Mouse (Mus musculus) frontal cortex, postnatal 10 days (tissue): ENCODE data around the gene Chst11.
A peak's percentile ranks its signal among the peaks of the same experiment; 100 is the strongest.
"Not testable (repeated sequence)": the region's sequence is repeated elsewhere in the genome, so short reads cannot be mapped to it uniquely, and the experiment has no call there.

ENCODE experiments used
- DNase-seq, 2 experiments: peaks; one replicate each; pipeline ENCODE4 v3.0.0; 2022; ENCODE audit warnings: low spot score in 2 of 2, mixed read lengths in 1 of 2

Chst11 gene

DNA sequence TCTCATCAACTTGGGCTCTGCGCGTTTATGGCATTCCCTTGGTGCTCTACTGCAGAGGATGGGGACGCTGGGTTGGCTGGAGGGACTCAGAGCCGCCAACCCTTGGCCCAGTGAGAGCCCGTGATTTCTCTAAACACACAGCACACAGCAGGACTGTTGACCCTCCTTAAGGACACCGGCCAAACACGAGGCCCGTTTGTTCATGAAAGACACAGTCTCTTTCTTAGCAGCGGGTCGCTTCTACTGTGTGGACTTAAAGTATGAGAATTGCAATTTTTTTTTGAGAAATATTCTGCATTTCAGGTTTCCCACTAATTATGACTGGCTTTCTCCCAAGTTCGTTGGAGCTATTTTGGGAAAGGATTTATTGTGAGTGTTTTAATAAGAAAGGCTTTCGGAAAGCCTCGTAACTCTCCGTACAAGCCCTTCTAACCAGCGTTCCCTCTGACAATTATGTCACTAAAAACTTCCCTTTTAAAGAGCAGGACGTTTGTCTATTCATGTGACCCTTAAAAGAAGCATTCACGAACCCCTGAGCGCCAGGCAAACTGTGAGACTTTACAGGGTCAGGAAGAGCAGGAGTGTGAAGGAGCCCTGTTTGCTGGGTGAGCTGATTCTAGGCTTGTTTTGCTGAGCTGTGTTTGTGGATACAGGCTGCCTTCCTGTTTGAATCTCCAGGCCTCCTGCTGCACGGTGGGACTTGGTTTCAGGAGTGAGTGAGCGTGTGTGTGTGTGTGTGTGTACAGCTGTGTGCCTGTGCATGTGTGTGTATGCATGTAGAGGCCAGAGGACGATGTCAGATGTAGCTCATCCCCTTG, 122.8 kb downstream of the Chst11 start:
- peak in 1 of 2 experiments; percentile 37 for DNase-seq

DNA sequence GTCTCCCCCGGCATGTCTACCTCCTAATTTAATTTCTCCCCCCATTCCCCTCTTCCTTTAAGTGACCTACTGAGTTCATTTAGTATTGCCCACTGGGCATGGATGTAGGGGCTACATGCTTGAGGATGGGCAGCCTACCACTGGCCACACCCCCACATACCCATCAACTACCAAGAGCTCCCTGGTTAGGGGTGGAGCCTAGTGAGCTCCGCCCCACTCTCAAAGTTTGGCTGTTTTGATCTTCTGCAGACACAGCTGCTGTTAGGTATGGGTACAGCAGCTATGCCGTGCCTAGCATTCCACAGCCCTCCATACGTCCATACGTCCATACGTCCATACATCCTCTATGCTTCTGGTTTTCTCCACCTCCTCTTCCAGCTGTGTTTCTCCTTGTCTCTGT, 123.6 kb downstream of the Chst11 start:
- no peak for DNase-seq

DNA sequence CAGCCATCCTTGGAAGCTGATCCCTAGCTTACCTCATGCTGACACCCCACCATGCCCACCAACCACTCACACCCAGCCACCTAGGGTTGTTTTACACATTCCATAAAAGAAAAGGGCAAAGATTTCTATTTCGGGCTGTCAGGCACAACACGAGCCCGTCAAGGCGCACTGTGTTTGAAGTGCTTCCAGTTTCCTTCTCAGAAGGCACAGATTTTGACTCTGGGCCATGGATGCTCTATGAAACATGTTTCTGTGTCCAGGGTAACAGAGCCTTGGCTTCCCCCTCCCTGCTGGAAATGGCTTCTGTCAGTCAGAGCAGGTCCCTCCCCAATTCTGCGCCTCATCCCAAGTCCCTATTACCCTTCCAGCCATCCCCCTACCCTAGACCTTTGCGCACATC, 125.7 kb downstream of the Chst11 start:
- DNase-seq = peak in 1 of 2 experiments; percentile 27

DNA sequence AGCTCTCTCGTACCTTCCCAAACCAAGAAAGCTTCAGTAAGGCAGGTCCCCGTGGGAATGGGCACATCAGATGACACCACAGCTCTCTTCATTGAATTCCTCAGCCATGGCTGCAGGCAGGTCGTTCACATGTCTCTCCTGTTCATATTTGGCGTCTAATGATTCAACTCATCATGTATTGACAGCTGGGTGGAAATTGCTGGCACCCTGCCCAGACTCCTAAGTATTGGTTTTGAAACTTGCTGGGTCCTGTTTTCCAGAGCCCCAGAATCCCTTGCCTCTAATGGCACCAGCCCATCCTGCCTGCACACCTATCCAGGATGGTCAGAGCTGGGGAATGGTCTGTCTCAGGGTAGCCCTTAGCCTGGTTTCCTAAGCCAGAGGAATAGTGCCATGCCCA, 127.0 kb downstream of the Chst11 start:
- DNase-seq = no peak

DNA sequence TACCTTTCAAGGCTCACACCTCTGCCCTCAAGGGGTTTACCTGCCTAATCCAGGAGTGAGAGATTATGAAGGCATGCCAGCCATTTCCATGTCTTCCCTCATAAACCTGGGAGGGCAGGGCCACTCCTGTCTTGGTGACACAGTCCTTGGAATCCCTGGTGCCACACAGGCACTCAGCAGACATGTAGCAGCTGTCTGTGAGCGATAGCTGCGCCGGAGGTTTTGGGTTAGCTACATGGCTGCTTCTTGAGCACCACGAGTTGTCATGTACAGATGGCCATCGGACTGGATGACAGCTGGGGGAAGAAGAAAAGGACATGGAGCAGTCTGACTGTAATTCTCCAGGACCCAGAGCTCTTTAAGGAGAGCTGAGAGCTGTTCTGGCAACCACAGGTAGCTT, 129.3 kb downstream of the Chst11 start:
- DNase-seq = no peak

DNA sequence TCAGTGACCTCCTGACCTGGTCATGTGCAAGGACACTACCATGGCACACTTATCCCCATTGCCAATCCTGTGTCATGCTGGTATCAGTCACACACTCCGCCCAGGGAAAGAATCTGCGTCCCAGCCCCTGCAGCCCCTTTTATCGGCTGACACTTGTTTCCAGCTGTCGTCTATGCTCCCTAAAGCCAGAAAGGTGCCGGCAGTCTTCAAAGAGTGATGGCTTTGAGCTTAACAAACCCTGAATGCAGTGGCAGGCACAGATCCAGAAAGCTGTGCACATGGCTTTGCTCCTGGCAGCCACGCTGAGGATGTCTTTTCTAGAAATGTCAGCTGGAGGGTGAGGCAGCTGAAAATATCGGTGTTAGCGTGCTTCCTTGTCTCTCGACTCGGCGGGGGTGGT, 131.6 kb downstream of the Chst11 start:
- peak in 1 of 2 experiments; percentile 43 for DNase-seq

DNA sequence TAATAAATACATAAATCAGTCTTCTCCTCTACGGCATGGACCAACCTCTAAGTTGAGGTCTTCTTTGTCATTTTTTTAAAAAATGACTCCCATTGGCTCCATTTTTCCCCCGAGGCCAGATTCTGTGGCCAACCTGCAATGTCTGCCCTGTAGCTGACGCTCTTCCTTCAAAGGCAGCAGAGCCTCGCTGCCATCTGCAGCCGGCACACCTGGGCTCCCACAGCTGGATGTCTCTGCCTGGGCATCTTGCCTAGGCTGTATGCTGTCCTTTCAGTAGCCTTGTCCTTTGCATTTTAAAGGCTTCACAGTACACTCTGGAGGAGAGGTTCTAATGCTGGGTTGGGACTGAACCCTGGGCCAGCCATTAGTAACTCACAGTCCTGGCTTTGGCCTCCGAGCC, 132.6 kb downstream of the Chst11 start:
- DNase-seq = no peak

DNA sequence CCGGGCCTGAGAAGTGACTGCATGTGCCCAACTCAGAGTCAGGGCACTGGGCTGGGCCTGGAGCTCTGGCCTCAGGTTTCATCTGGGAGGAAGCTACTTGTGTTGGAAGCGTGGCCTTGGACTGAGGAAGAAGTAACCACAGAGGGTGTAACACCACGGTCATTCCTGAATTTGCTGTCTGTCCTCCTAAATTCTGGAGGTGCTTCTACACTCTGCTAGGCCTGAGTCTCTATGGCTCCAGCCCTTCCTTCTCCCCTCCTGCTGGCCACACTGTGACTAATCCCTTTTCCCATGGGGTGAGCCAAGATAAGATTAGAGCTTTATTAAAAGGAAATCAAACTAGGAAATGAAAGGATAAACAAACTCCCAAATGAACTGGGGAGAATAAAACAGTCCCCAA, 133.3 kb downstream of the Chst11 start:
- no peak for DNase-seq

DNA sequence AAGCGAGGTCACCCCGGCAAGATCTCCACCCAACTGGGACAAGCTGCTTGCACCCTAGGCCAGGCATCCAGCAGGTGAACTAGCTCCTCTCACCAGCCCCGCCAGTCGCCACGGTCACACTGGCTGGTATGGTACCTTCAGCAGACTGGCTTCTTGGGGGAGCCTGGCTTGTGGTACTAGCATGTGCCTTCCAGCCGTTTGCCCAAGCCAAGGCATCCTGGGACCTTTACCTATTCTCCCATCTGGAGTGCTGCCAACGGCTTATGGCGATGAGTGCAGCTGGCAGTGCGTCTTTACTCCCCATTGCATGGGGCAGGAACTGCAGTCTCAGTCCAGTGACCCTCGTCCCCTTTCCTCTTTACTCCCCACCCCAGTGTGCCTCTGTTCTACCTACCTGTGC, 133.7 kb downstream of the Chst11 start:
- DNase-seq = no peak

DNA sequence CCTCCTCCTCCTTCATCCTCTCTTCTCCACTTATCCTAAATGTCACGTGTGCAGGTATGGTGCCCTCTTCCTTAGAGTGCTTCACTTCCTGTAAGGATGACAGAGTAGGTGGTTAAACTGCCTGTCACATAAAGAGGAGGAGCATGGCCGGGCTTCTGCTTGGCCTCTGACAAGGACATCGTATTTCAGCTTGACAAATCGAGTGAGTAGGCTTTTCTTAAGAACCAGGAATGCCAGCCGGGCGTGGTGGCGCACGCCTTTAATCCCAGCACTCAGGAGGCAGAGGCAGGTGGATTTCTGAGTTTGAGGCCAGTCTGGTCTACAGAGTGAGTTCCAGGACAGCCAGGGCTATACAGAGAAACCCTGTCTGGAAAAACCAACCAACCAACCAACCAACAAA, 134.2 kb downstream of the Chst11 start:
- DNase-seq = not testable (repeated sequence)

DNA sequence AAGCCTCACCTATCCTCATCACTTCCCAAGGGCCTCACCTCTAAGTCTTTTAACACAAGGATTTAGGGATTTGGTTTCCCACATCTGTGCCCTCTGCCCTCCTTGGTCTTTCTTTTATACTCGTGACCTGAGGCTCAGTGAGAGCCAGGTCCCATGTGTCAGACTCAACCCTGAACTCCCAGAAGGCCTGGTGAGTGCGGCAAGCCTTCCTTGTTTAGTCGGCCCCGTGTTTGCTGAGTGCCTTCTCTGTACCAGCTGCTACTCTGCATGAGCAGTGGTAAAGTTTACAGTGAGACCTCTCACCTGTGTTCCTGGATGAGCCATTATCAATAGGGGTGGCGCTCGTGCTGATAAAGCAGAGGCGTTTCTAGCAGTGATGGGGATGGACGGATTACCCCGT, 134.6 kb downstream of the Chst11 start:
- DNase-seq = no peak

DNA sequence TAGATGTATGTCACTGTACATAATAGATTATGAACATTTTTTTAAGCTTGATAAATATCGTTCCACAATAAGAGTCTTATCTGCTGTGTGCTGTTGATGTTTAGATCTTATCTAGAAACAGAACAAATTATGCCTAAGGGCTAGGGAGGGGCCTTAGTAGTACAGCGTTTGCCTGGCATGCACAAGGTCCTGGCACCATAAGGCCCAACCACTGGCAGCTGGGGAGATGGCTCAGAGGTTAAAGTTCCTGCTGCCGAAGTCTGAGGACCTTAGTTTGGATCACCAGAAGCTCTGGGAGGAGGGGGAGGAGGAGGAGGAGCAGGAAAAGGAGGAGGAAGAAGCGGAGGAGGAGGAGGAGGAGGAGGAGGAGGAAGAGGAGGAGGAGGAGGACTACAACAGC, 135.6 kb downstream of the Chst11 start:
- DNase-seq = no peak

DNA sequence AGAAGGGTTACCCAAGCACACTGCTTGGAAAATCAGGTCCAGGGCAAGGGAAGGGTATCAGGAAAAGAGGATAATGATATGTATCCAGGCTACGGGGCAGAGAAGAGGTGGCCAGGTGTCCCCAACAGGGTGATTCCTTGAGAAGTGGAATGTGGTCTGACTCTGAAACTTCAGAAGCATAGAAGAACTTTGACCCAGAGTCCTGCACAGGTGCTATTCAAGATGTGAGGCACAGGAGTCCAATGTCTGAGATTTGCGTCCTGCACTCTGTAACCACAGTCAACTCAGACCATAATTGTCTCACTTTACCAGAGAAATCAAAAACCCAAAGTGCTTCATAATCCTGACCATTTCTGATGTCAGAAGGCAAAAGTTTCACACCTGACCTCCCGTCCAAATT, 139.3 kb downstream of the Chst11 start:
- no peak for DNase-seq

DNA sequence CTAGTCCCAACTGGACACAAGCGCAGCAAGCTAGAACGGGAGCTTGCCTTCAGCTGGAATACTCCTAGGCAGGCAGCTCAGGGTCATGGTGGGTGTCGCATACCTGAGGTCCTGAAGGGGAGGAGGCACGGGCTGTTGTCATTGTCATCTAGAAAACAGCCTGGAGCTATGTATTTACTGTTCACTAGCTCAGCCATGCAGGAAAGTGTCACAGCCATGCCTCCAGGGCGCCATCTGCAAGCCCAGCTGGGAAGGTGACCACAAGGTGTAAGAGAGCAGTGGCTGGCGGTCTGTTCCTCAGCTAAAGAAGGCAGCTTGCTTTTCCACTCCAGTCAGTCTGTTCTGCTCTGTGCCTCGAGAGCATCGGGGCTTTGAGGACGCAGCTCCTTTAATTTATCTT, 141.1 kb downstream of the Chst11 start:
- DNase-seq = no peak

DNA sequence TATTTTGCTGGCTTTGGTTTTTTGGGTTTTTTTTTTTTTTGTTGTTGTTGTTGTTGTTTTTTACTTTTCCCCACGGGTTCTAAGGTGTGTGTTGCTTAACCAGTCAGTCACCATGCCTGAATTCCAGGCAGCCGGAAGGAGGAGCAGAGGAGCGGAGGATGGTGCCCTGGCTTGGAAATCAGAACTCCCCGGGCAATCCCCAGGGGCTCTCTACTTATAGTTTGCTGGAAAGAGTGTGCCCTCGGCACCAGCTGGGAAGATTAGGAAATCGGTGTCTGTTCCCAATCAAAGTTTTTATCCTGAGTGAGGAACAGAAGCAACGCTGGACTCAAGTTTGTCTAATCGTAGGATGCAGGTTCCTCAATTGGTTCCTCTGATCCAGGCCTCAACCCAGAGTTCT, 143.1 kb downstream of the Chst11 start:
- no peak for DNase-seq

DNA sequence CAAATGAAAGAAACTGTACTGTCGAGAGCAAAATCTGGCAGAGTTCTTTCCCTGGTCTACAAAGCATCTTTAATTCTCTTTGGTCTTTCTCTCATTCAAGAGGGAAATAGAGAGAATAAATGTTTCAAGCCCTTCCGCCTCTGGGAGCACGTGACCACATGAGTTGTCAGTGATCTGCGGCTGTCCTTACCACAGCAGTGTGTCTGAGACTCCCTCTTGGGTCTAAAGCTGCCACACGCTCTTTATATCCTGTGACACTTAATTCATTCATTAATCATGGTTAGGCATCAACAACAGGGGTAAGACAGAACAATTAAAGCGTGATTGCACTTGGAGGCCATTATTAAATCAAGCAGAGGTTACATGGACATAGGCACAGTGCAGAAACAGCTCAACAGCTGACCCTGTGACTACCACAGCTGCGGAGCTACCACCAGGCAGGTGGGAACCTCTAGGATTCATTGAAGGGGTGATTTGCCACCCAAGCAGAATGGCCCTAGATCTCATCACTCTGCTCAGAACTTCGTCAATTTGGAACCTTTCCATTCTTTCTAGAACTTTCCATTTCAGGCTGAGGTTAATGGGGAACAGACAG, 144.4 kb downstream of the Chst11 start:
- no peak for DNase-seq

DNA sequence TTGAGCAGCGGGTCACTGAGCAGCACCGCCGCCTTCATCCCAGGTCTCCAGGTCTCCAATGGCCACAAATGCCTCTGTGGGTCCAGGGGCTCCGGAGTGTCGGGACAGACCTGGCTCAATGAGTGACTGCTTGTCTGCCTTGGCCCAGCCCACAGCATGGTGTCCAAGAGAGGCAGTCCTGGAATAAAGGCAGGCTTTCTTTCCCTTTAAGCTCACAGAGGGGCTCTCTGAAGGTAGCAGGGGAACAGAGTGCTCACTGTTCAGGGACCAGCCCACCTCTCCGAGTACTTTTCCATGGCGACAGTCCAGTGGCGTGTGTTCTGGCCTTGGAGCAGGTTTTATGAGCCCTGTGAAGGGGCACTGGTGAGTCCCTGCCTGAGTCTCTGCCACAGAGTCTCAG, 145.3 kb downstream of the Chst11 start:
- no peak for DNase-seq

DNA sequence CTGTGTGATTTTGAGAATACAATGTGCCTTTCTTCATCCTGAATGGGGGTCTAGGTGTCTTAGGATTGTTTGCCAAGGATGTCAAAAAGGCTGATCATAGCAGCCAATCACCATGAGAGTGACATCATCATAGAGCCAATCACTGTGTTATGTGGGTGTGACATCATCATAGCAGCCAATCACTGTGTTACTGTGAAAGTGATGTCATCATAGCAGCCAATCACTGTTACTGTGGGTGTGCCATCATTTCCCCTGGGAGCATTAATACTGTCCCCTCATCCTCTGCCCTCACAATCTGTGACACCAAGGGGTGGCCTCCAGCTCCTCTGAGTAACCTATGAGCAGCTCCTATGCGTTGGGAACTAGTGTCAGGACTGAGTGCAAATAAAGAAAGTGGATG, 146.6 kb downstream of the Chst11 start:
- DNase-seq = no peak

DNA sequence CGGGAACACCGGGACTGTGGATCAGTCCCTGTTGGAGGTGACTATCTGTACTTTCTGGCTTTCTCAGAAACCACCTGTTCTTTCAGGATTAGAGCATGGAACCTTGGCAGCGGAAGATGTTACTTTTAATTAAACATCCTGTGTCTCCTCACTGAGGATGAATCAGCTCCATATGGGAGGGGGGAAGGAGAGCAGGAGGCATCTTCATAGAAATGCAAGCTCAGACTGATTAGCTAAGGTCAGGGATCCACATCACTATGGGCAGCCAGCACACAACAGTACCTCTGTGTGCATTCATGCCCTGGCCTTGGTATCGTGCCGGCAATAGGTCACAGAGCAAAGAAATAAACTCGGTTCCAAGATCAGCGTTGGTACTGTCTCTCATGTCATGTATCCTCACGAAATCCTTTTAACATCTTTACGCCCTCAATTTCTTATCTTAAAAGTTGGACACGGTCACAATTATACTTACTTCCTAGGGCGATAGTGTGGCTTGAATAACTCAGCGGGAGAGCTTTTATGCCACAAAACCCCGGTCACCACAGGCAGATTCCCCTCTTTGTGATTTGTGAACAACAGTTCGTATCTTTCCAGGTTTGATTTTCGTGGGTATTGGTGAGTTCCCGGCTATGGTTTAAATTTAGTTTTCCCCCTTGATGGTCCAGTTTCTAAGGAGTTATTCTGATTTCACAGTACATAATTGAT, 148.7 kb downstream of the Chst11 start:
- no peak for DNase-seq

DNA sequence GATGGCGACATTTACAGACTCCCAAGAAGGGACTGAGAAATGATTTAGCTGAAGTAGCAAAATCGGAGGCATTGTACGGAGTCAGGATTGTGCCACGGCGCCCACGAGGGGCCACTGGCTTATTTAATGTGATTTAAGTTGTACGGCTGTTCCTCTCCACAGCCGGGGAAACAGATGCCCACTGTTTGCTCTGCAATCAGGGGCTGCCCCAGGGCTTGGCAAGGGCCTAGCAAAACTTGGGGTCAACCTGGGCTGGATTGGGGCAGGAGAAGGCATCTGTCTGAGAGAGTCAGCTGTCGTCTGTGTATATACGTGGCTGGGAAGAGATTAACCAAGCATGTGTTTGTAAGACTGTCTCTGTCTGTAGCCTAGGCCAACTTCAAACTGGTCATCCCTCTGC, 149.6 kb downstream of the Chst11 start:
- DNase-seq = no peak

DNA sequence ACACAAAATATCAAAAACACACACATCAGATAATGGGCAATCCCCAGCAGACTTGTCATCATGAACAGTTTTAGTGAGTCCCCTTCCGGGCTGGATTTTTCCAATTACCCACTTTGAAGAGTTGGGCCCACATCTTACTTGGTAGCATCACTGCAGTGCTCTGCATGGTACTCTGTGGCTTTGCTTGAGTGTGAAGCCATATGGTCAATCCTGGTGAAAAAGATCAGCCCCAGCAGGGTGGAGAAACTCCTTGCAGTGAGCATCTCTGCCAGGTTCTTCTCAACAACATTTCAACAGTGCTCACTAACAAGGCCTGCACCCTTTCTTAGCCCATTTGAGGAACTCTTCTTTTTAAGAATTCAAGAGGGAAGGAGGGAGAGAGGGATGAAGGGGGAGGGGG, 150.7 kb downstream of the Chst11 start:
- DNase-seq = no peak

DNA sequence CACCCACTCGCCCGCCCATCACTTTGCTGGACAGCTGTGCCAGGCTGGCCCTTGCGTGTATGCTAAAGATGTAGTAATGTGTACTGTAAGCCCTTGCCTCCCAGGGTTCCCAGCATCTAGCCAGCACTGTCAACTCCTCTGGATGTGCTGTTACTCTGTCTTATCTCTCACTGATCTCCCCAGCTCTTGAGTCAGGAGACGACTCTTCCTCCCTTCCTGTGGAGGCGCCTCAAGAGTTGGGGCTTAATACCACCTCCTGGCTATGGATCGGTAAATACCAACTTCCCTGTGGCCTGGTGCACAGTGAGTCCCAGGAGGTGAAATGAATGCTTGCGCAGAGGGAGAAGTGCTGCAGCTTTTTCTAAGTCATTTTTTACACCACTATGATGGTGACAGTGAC, 151.8 kb downstream of the Chst11 start:
- no peak for DNase-seq

DNA sequence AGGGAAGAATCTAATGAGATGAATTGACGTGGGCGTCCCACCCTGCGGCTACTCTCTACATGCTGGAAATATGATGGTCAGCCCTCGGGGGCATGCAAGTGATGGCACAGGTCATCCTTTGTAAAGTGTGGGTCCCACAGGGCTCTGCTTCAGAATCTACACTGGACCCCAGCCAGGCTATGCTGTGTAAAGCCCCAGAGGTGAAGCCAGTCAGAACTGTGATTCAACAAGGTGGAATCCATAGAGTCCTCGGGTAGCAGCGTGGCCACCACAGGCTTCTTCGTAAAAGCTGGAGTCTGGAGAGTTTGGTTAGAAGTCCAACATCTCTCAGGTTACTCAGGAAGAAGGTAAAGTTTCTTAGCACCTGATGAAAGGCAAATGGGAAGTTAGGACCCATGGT, 154.0 kb downstream of the Chst11 start:
- no peak for DNase-seq
